Mouse (Mus musculus): ENCODE measurements around the gene Lpar6. TPM values are rescaled to one million over a fixed set of nuclear protein-coding genes. Genes with fewer than 3 reads are reported as not detected.
A peak's percentile ranks its signal among the peaks of the same experiment; 100 is the strongest.

Lpar6 gene
- polyA plus RNA-seq, 1 experiment from 2014 or later = 17.8 TPM

GRCm38 (mm10) chr14:73250056-73250455, 12.4 kb downstream of the Lpar6 start:
- Histone ChIP-seq H3K9ac (ENCODE audit: low read length) (no peak overlapping the region), H3K4me3 (ENCODE audit: low read depth, low read length) (no peak overlapping the region), H3K9me3 (ENCODE audit: control insufficient read depth, low read length) (no peaks in the 10 kb centered on the region), H3K36me3 (ENCODE audit: control insufficient read depth, insufficient read depth, low read length) (no peaks in the 10 kb centered on the region), H3K27ac (ENCODE audit: low read depth, low read length) (no peak overlapping the region), H3K4me1 (ENCODE audit: control insufficient read depth, insufficient read depth, low read length) (peaks cover 3% of the 10 kb centered on the region; the same call in 1 of the 2 replicates), H3K27me3 (ENCODE audit: control insufficient read depth, insufficient read depth, low read length) (no peaks in the 10 kb centered on the region), H3K4me2 (no peak overlapping the region)
- DNase-seq (ENCODE audit: low spot score, missing footprints) (no peak), ATAC-seq (ENCODE audit: low FRiP score) (no peak)
- 97% methylated on average over 2 of the region's 2 CpGs for WGBS

- 71% methylated on average over 2 of the region's 2 CpGs for WGBS
- Histone ChIP-seq H3K36me3 (ENCODE audit: control insufficient read depth, insufficient read depth, low read length) (no peaks in the 10 kb centered on the region), H3K4me2 (no peak overlapping the region), H3K4me3 (ENCODE audit: low read depth, low read length) (no peak overlapping the region), H3K27me3 (ENCODE audit: control insufficient read depth, insufficient read depth, low read length) (no peaks in the 10 kb centered on the region), H3K27ac (ENCODE audit: low read depth, low read length) (no peak overlapping the region), H3K9ac (ENCODE audit: low read length) (no peak overlapping the region), H3K4me1 (ENCODE audit: control insufficient read depth, insufficient read depth, low read length) (peaks cover 3% of the 10 kb centered on the region; the same call in 1 of the 2 replicates), H3K9me3 (ENCODE audit: control insufficient read depth, low read length) (no peaks in the 10 kb centered on the region)
- DNase-seq (ENCODE audit: low spot score, missing footprints) (no peak), ATAC-seq (ENCODE audit: low FRiP score) (no peak)
These were observed 14.6 kb downstream of the Lpar6 start for GRCm38 (mm10) chr14:73252276-73252675.

GRCm38 (mm10) chr14:73253453-73254251, 16.0 kb downstream of the Lpar6 start:
- 49% methylated on average over 6 of the region's 6 CpGs for WGBS
- H3K4me3 ChIP-seq (ENCODE audit: low read depth, low read length) = no peak overlapping the region

GRCm38 (mm10) chr14:73254412-73254811, 16.7 kb downstream of the Lpar6 start:
- WGBS = 71% methylated on average over 4 of the region's 4 CpGs
- ATAC-seq (ENCODE audit: low FRiP score) = no peak
- no peaks in the 10 kb centered on the region for H3K36me3 ChIP-seq (ENCODE audit: control insufficient read depth, insufficient read depth, low read length)
- peaks cover 3% of the 10 kb centered on the region; the same call in 1 of the 2 replicates for H3K4me1 ChIP-seq (ENCODE audit: control insufficient read depth, insufficient read depth, low read length)
- H3K4me3 ChIP-seq (ENCODE audit: low read depth, low read length) = no peak overlapping the region
- no peaks in the 10 kb centered on the region for H3K9me3 ChIP-seq (ENCODE audit: control insufficient read depth, low read length)
- H3K27ac ChIP-seq (ENCODE audit: low read depth, low read length) = no peak overlapping the region
- no peaks in the 10 kb centered on the region for H3K27me3 ChIP-seq (ENCODE audit: control insufficient read depth, insufficient read depth, low read length)
- DNase-seq (ENCODE audit: low spot score, missing footprints) = no peak
- no peak overlapping the region for H3K9ac ChIP-seq (ENCODE audit: low read length)
- no peak overlapping the region for H3K4me2 ChIP-seq

More at GRCm38 (mm10) chr14:73253453-73254251, 16.0 kb downstream of the Lpar6 start:
- H3K4me2 ChIP-seq = no peak overlapping the region
- H3K27me3 ChIP-seq (ENCODE audit: control insufficient read depth, insufficient read depth, low read length) = no peaks in the 10 kb centered on the region
- no peaks in the 10 kb centered on the region for H3K36me3 ChIP-seq (ENCODE audit: control insufficient read depth, insufficient read depth, low read length)
- DNase-seq (ENCODE audit: low spot score, missing footprints) = no peak
- H3K27ac ChIP-seq (ENCODE audit: low read depth, low read length) = no peak overlapping the region
- no peaks in the 10 kb centered on the region for H3K9me3 ChIP-seq (ENCODE audit: control insufficient read depth, low read length)
- ATAC-seq (ENCODE audit: low FRiP score) = 0 out of 2 replicates have a peak, but pooled peaks have one; percentile 42
- H3K9ac ChIP-seq (ENCODE audit: low read length) = no peak overlapping the region
- peaks cover 3% of the 10 kb centered on the region; the same call in 1 of the 2 replicates for H3K4me1 ChIP-seq (ENCODE audit: control insufficient read depth, insufficient read depth, low read length)

GRCm38 (mm10) chr14:73255426-73255970, 17.8 kb downstream of the Lpar6 start:
- Histone ChIP-seq H3K9me3 (ENCODE audit: control insufficient read depth, low read length) (no peaks in the 10 kb centered on the region), H3K27me3 (ENCODE audit: control insufficient read depth, insufficient read depth, low read length) (no peaks in the 10 kb centered on the region), H3K27ac (ENCODE audit: low read depth, low read length) (no peak overlapping the region), H3K4me3 (ENCODE audit: low read depth, low read length) (no peak overlapping the region), H3K4me1 (ENCODE audit: control insufficient read depth, insufficient read depth, low read length) (peaks cover 3% of the 10 kb centered on the region; the same call in 1 of the 2 replicates), H3K9ac (ENCODE audit: low read length) (no peak overlapping the region), H3K36me3 (ENCODE audit: control insufficient read depth, insufficient read depth, low read length) (no peaks in the 10 kb centered on the region), H3K4me2 (no peak overlapping the region)
- no peak for DNase-seq (ENCODE audit: low spot score, missing footprints)
- WGBS = 70% methylated on average over 3 of the region's 3 CpGs
- no peak for ATAC-seq (ENCODE audit: low FRiP score)

- Histone ChIP-seq H3K4me3 (ENCODE audit: low read depth, low read length) (no peak overlapping the region), H3K4me1 (ENCODE audit: control insufficient read depth, insufficient read depth, low read length) (peaks cover 3% of the 10 kb centered on the region; the same call in 1 of the 2 replicates), H3K27me3 (ENCODE audit: control insufficient read depth, insufficient read depth, low read length) (no peaks in the 10 kb centered on the region), H3K4me2 (no peak overlapping the region), H3K9me3 (ENCODE audit: control insufficient read depth, low read length) (no peaks in the 10 kb centered on the region), H3K9ac (ENCODE audit: low read length) (no peak overlapping the region), H3K36me3 (ENCODE audit: control insufficient read depth, insufficient read depth, low read length) (no peaks in the 10 kb centered on the region), H3K27ac (ENCODE audit: low read depth, low read length) (no peak overlapping the region)
- ATAC-seq (ENCODE audit: low FRiP score) (no peak), DNase-seq (ENCODE audit: low spot score, missing footprints) (no peak)
- WGBS = 87% methylated on average over 7 of the region's 7 CpGs
These were observed 19.7 kb downstream of the Lpar6 start for GRCm38 (mm10) chr14:73257348-73257747.

- Histone ChIP-seq H3K4me2 (no peak overlapping the region), H3K4me1 (ENCODE audit: control insufficient read depth, insufficient read depth, low read length) (peaks cover 3% of the 10 kb centered on the region; the same call in 1 of the 2 replicates), H3K27me3 (ENCODE audit: control insufficient read depth, insufficient read depth, low read length) (no peaks in the 10 kb centered on the region), H3K4me3 (ENCODE audit: low read depth, low read length) (no peak overlapping the region), H3K9me3 (ENCODE audit: control insufficient read depth, low read length) (no peaks in the 10 kb centered on the region), H3K36me3 (ENCODE audit: control insufficient read depth, insufficient read depth, low read length) (no peaks in the 10 kb centered on the region), H3K27ac (ENCODE audit: low read depth, low read length) (no peak overlapping the region), H3K9ac (ENCODE audit: low read length) (no peak overlapping the region)
- DNase-seq (ENCODE audit: low spot score, missing footprints) (no peak), ATAC-seq (ENCODE audit: low FRiP score) (no peak)
- 72% methylated on average over 4 of the region's 4 CpGs for WGBS
These were observed 20.5 kb downstream of the Lpar6 start for GRCm38 (mm10) chr14:73258181-73258580.

- Histone ChIP-seq H3K9ac (ENCODE audit: low read length) (no peak overlapping the region), H3K4me2 (no peak overlapping the region), H3K27me3 (ENCODE audit: control insufficient read depth, insufficient read depth, low read length) (no peaks in the 10 kb centered on the region), H3K9me3 (ENCODE audit: control insufficient read depth, low read length) (peaks cover 3% of the 10 kb centered on the region; the same call in 1 of the 2 replicates), H3K27ac (ENCODE audit: low read depth, low read length) (no peak overlapping the region), H3K4me3 (ENCODE audit: low read depth, low read length) (no peak overlapping the region), H3K4me1 (ENCODE audit: control insufficient read depth, insufficient read depth, low read length) (no peaks in the 10 kb centered on the region), H3K36me3 (ENCODE audit: control insufficient read depth, insufficient read depth, low read length) (peaks cover 4% of the 10 kb centered on the region; the same call in 1 of the 2 replicates)
- 95% methylated on average over 9 of the region's 9 CpGs for WGBS
- no peak for DNase-seq (ENCODE audit: low spot score, missing footprints)
- no peak for ATAC-seq (ENCODE audit: low FRiP score)
These were observed 24.5 kb downstream of the Lpar6 start for GRCm38 (mm10) chr14:73262210-73262609.

- H3K4me3 ChIP-seq (ENCODE audit: low read depth, low read length) = no peak overlapping the region
- H3K4me2 ChIP-seq = no peak overlapping the region
- no peak for ATAC-seq (ENCODE audit: low FRiP score)
- no peak overlapping the region for H3K9ac ChIP-seq (ENCODE audit: low read length)
- H3K27ac ChIP-seq (ENCODE audit: low read depth, low read length) = no peak overlapping the region
- peaks cover 6% of the 10 kb centered on the region; the same call in 1 of the 2 replicates for H3K36me3 ChIP-seq (ENCODE audit: control insufficient read depth, insufficient read depth, low read length)
- DNase-seq (ENCODE audit: low spot score, missing footprints) = no peak
- H3K4me1 ChIP-seq (ENCODE audit: control insufficient read depth, insufficient read depth, low read length) = no peaks in the 10 kb centered on the region
- peaks cover 3% of the 10 kb centered on the region; the same call in 1 of the 2 replicates for H3K9me3 ChIP-seq (ENCODE audit: control insufficient read depth, low read length)
- 95% methylated on average over 3 of the region's 3 CpGs for WGBS
- H3K27me3 ChIP-seq (ENCODE audit: control insufficient read depth, insufficient read depth, low read length) = no peaks in the 10 kb centered on the region
These were observed 28.5 kb downstream of the Lpar6 start for GRCm38 (mm10) chr14:73266166-73266565.
